Mouse (Mus musculus) gastrocnemius, postnatal 36 days (tissue): ENCODE measurements around the gene Ubr2. TPM values are rescaled to one million over a fixed set of nuclear protein-coding genes. Genes with fewer than 3 reads are reported as not detected.
A peak's percentile ranks its signal among the peaks of the same experiment; 100 is the strongest.

Source experiments
- DNase-seq, 2 experiments: peaks; one replicate each; pipeline ENCODE4 v3.0.0; 2022
- intact Hi-C: fragments of 180-260 bp; cut with DNase I; formaldehyde crosslinking; loops from one replicate; pipeline ENCODE4 v1.15.1; 2025
- long read RNA-seq, 2 experiments: library from polyadenylated mRNA; stranded (forward); transcript quantifications; one replicate each; pipeline ENCODE4 v2.0.0; 2021
- total RNA-seq, 2 experiments: library from RNA; stranded (reverse); gene quantifications; 2 replicates each; pipeline ENCODE4 v1.2.3; 2021

Ubr2 gene
- total RNA-seq = 10 to 100 TPM; 50.2 to 54.2 TPM
- long read RNA-seq, experiment 1, partial matches to known transcripts = 1 of 8 reads
- long read RNA-seq, experiment 1, other reads (novel, unspliced or antisense) = 7 of 8 reads
- long read RNA-seq, experiment 2, full-length matches to known transcripts = 1 of 10 reads
- long read RNA-seq, experiment 2, partial matches to known transcripts = 3 of 10 reads
- long read RNA-seq, experiment 2, other reads (novel, unspliced or antisense) = 6 of 10 reads

DNA sequence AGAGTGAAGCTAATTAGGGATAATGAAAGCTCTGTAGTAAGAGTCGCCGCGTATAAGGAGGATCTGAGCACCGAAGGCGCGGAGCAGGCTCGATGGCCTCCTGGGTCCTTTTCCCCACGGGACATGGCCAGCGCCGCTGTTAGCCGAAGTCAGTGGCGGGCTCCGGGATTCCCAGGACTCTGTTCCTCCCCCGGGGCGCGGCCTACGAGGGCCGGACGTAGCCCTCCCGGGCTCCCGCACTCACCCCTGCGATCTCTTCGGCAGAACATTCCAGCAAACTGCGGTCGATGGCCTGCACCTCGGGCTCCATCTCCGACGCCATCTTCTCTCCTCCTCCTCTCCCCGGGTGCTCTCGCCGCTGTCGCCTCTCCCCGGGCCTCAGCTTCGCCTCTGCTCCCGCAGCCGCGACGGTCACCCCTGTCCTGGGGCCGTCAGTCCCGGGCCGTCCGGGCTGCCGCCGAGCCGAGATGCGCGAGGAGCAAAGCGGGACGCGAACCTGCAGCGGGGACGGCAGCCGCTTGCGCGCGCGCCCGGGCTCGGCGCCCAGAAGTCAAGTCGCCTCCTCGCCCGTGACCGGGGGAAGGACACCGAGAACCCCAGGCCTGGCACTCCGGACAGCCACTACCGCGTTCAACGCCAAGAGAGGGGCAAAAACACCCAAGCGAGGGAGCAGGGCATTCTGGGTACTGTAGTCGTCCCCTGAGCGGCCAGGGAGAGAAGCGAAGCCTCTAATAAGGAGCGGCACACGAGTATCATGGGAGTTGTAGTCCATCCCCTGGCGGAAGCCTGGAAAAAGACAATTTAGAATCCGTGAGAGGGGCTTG, at the start of gene Ubr2:
TSS of gene Ubr2 (minus strand) at position 659 of the 824 bp plus-strand sequence.
- DNase-seq = peak; percentile 87 to 92
- intact Hi-C loops = no loop called here

DNA sequence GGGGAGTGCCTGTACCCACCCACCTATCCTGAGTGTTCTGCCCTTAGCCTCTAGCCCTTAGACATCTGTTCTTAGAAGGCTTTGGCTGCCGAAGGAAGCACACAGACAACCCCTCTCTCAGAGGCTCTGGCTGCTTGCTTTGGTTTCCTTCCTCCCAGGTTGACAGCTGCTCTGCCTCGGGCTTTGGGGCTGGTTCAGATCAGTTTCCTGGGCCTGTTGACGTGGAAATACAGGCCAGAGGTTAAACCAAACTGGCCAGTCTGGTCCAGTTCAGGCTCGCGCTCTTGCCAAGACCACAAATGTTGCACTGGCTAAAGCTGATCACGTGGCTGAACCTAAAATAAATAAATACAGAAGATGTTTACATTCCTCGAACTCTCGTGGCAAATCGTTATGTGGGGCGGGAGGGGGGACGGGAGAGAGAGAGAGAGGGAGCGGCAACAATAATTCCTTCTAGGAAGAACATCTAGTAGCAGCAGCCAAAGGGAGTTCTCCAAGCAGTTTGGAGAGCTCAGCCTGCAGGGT, 49.5 kb upstream of the Ubr2 start:
- intact Hi-C loops = no loop called here
- no peak for DNase-seq

DNA sequence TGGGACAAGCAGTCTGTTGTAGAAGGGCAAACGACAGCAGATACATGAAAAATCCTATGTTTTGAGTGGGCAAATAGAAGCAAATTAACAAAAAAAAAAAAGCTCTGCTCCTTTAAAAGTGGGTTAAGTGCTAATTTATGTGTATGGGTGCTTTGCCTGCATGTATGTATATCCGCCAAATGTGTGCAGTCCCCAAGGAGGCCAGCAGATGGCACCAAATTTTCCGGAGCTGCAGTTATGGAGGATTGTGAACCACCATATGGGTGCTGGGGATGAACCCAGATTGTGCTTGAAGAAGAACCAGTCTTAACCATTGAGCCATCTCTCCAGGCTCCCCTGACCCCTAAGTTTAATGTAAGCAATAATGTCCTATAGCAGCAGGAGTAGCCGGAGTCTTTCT, 47.6 kb upstream of the Ubr2 start:
- intact Hi-C loops = no loop called here
- no peak for DNase-seq

GRCm38 (mm10) chr17:47056476-47056875, 46.1 kb upstream of the Ubr2 start:
- intact Hi-C loops = no loop called here
- no peak for DNase-seq

DNA sequence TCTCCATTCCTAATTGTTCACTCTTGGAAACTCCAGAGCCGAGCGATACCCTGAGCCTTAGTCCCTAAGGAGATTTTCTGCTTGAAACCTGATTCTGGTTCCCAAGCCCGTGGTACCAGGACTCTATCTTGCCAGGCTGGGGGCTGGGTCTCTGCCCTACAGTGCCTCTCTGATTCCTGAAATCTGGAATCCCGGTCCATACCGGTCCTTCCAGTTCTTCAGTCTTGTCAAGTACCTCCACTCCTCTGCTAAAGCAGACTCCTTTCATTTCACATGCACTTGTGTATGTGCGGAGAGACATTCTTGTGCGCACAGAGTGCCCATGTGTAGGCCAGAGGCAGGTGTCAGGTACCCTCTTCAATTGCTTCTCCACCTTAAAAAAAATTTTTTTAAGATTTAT, 44.8 kb upstream of the Ubr2 start:
- DNase-seq = no peak
- intact Hi-C loops = no loop called here

- intact Hi-C loops = no loop called here
- DNase-seq = no peak
These were observed 44.3 kb upstream of the Ubr2 start for GRCm38 (mm10) chr17:47054613-47055012.

DNA sequence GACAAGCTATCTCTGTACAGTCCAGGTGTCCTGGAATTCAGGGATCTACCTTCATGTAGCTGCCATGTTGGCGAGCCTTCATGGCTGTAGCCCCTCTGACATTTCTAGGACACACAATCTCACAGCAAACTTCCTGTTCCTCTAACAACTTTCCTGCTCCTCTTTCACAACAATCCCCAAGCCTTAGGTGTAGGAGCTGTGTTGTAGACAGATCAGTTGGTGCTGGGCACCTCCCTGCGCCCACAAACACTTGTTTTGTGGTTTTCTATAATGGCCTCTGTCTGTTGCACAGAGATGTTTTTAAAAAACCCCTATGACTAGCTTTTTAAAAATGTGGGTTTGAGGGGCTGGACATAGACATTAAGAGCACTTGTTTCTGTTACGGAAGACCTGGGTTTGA, 40.3 kb upstream of the Ubr2 start:
- intact Hi-C loops = no loop called here

GRCm38 (mm10) chr17:47042866-47043265, 32.5 kb upstream of the Ubr2 start:
- no peak for DNase-seq
- intact Hi-C loops = loop anchor here (10.0 kb wide), 1 partner anchor 292 kb away; no protein-coding TSS in a partner anchor

More for the DNA sequence above, 40.3 kb upstream of the Ubr2 start:
- no peak for DNase-seq

DNA sequence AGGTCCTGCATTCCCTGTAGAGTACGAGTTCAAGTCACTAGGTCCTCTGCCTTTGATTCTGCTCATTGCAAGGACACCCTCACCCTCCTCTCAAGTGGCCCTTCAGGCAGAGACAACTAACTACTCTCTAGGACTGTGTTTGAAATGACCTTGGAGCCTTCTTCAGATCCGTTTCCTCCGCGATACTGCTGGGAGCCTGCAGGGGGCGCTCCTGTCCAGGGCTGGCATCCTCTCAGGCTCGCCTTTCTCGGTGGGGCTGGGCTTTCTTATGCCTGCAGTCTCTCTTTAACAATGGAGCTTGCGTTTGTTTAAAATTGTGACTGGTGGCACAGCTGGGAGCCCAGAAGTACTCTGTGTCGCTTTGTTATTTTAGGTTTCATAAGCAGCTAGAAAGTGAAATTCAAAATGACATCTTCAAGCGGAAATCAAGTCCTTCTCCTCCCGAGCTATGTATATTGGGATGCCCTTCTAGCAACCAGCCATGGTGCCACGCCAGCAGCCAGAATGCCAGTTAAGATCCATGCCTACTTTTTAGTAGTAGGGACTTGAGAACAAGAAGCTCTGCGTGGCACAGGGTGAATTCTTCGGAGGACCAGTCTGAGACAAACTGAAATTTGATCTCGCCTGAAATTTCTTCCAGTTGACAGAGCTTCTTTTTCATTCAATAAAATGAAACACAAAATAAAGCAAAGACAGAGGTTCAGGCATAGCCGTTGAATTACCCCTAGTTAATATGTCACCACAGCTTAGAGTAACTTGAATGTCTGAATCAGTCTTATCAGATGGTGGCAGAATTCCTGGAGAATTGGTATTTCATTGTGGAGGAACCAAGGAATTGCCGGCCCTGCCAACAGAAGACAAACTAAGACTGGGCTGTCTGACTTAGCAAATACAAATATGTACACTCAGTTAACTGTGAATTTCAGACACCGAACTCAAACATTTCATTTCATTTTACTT, 28.8 kb upstream of the Ubr2 start:
- DNase-seq = peak; percentile 70 to 83
- intact Hi-C loops = no loop called here

GRCm38 (mm10) chr17:47034536-47034935, 24.2 kb upstream of the Ubr2 start:
- intact Hi-C loops = loop anchor here (5.0 kb wide), 1 partner anchor 117 kb away; no protein-coding TSS in a partner anchor
- no peak for DNase-seq

GRCm38 (mm10) chr17:47033643-47034042, 23.3 kb upstream of the Ubr2 start:
- intact Hi-C loops = loop anchor here (2.0 to 5.0 kb wide), 2 partner anchors 57 to 116 kb away; no protein-coding TSS in a partner anchor
- peak in 1 of 2 experiments; percentile 56 for DNase-seq

DNA sequence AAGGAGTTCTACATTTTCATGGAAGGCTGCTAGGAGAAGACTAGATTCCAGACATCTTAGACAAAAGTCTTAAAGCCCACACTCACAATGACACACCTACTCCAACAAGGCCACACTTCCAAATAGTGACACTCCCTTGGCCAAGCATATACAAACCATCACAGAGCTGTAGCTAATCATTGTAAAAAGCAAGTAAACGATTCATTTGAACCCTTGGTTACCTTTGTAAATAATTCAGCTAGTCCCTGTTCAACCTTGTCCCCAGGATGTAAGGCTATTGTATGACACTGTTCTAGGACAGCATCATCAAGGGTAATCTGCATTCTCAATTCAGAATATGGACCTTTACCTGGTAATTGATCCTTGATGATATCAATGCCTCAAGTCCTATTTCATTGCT, 14.4 kb upstream of the Ubr2 start:
- intact Hi-C loops = no loop called here
- DNase-seq = no peak

- DNase-seq = no peak
- intact Hi-C loops = no loop called here
These were observed 13.0 kb upstream of the Ubr2 start for GRCm38 (mm10) chr17:47023369-47023768.

- intact Hi-C loops = no loop called here
- no peak for DNase-seq
These were observed 2.5 kb upstream of the Ubr2 start for GRCm38 (mm10) chr17:47012896-47013295.

DNA sequence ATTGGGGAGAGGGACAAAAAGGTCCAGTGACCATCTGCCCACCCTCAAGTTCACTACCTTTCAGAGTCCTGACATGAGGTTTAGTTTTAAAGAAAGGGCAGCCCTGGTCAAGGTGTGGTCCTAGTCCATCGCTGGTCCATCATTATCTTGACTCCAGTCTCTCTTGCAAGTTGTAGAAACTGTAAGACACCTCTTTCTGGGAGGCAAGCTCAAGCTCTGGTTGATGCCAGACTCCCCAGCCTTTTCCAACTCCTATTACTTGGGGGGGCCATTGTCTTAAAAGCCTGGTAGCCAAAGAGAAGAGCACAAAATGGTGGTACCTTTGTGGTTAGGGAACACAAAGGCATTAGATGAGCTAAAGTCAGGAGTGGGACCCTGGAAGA, 1.3 kb upstream of the Ubr2 start:
- intact Hi-C loops = no loop called here
- DNase-seq = no peak

GRCm38 (mm10) chr17:47010722-47011660, 635 bp upstream of the Ubr2 start:
- peak in 1 of 2 experiments; percentile 40 for DNase-seq
- intact Hi-C loops = no loop called here

DNA sequence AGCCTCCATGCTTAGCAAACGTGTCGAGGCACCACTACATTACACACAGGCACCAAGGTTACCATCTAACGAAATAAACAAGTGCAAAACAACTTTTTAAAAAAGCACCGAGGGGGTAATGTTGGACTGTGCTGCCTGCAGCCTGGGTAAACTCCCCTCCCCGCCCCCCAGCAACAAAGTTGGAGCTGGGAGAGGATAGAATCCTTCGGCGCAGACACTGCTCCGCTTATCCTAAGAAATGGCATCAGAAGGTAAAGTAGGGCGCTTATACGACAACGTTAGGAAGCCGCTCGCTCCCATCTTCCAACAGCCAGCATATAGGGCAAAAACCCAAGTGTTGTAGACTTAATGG, 834 bp downstream of the Ubr2 start:
- no peak for DNase-seq

DNA sequence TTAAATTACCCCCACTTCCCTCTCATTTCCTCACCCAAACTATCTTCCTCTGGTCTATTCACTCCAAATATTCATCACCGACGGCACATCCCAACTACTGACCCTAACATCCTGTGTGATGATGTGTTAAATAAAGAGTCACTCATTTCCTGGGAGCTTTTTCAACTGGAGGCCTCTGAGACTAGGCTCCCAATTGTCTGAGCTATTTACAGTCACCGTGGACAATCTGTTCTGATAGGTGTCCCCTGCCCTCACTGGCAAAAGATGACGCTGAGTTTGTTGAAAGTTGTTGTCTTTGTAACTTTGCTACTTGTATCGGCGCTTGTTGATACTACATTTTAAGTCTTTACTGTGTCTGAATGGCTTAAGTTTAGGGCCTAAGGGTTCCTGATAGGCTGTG, 1.3 kb downstream of the Ubr2 start:
- no peak for DNase-seq

More for the DNA sequence above, 834 bp downstream of the Ubr2 start:
- intact Hi-C loops = no loop called here

GRCm38 (mm10) chr17:47008506-47008905, 1.9 kb downstream of the Ubr2 start:
- no peak for DNase-seq

More for the DNA sequence above, 1.3 kb downstream of the Ubr2 start:
- intact Hi-C loops = no loop called here

More at GRCm38 (mm10) chr17:47008506-47008905, 1.9 kb downstream of the Ubr2 start:
- intact Hi-C loops = no loop called here
